Mouse (Mus musculus): ENCODE measurements around the gene Lars2.

- TF ChIP-seq CTCF (IDR thresholded peaks at IDR 0.05; ENCODE audit: insufficient read depth, low read depth, low read length) (no peak), POLR2A (IDR thresholded peaks at IDR 0.05; ENCODE audit: insufficient read depth, low read depth, low read length) (no peak)
These were observed 909 bp downstream of the Lars2 start for GRCm38 (mm10) chr9:123367636-123368035.

Data from olfactory bulb, adult 2 months (tissue).